Mouse (Mus musculus): ENCODE data around the gene Apom. TPM values are rescaled to one million over a fixed set of nuclear protein-coding genes. Genes with fewer than 3 reads are reported as not detected.

Apom gene
- polyA plus RNA-seq, 1 experiment = not detected

DNA sequence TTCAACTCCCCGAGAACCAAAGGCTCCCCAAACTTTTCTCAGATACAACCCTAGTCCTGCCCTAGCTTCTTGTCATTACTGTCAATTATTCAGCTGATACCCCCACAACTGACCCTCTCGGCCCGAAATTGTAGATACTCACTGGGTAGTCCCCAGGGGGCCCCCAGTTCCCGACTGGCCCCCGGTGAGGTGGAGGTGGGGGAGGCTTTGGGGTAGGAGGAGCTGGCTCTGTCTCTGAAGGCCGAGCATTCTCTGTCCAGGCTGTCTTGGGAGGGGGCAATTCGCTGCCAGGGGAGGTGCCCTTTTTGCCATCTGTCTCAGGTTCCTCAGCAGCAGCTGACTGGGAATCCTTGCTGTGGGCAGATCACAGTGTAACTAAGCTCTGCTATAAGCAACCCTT, 27.8 kb upstream of the Apom start:
- no peak for TF ChIP-seq CTCF (IDR thresholded peaks at IDR 0.05; ENCODE audit: borderline replicate concordance, insufficient read depth, low read length)
- Histone ChIP-seq H3K4me1 (ENCODE audit: control insufficient read depth, insufficient read depth, low read length) (no peaks in the 10 kb centered on the region), H3K4me3 (ENCODE audit: insufficient read depth, low read length) (no peak overlapping the region), H3K27ac (ENCODE audit: insufficient read depth, low read length) (no peak overlapping the region)

DNA sequence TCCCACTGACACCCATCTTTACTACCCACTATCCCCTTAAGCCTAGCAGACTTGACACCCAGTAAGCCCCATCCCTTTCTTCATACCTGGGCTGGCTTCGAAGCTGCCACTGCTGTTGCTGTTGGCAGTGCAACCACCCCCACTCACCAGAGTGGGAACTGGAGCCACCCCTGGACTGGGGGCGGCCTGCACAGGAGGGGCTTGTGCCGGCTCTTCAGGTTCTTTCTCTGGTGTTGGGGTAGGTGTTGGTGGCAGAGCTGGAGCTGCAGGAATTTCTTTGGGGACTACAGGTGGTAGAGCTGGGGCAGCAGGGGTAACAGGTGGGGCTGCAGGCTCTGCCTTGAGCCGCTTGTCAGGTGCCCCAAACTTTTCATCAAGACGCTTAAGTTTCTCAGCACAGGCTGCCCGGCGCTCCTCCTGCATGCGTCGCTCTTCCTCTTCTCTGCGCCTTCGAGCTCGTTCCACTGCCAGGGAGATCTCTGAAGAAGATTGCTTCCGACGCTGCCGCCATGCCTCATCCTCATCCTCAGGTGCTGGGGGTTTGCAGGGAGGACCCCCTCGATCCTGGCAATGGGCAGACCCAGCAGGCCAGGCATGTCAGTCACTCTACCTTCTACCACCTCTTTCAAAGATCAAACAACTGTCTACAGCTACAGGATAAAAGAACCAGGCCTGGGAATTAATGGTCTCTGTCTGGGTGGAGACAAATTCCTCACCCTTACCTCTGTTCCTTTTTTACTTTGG, 27.2 kb upstream of the Apom start:
- H3K4me3 ChIP-seq (ENCODE audit: insufficient read depth, low read length) = no peak overlapping the region
- no peak overlapping the region for H3K27ac ChIP-seq (ENCODE audit: insufficient read depth, low read length)
- H3K4me1 ChIP-seq (ENCODE audit: control insufficient read depth, insufficient read depth, low read length) = no peaks in the 10 kb centered on the region; the same call in 1 of the 2 replicates
- TF ChIP-seq POLR2A (IDR thresholded peaks at IDR 0.05; ENCODE audit: low read depth, low read length) = no peak

DNA sequence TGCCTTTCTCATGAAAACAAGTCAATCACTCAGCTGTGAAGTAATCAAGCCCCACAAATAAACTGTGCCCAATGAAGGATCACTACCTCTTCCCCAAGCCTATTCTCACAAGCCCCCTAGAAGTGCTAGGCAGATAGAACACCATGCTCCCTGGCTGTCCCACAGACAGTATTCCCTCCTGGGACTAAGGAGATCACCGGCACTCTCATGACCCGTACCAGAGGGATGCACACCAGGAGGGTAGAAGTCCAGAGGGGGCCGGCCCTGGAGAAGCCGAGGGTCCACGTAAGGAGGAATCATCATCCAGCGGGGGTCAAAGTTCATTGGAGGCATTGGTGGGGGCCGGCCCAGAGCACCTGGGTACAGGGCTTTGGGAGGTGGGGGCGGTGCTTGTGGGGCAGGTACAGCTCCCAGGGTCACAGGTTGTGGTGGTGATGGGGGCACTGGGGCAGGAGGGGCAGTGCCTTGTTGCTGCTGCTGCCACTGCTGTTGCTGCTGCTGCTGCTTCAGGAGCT, 25.9 kb upstream of the Apom start:
- Histone ChIP-seq H3K27ac (ENCODE audit: insufficient read depth, low read length) (no peak overlapping the region), H3K4me3 (ENCODE audit: insufficient read depth, low read length) (no peak overlapping the region), H3K4me1 (ENCODE audit: control insufficient read depth, insufficient read depth, low read length) (no peaks in the 10 kb centered on the region; the same call in 1 of the 2 replicates)
- no peak for TF ChIP-seq POLR2A (IDR thresholded peaks at IDR 0.05; ENCODE audit: low read depth, low read length)
- TF ChIP-seq CTCF (IDR thresholded peaks at IDR 0.05; ENCODE audit: borderline replicate concordance, insufficient read depth, low read length) = no peak

DNA sequence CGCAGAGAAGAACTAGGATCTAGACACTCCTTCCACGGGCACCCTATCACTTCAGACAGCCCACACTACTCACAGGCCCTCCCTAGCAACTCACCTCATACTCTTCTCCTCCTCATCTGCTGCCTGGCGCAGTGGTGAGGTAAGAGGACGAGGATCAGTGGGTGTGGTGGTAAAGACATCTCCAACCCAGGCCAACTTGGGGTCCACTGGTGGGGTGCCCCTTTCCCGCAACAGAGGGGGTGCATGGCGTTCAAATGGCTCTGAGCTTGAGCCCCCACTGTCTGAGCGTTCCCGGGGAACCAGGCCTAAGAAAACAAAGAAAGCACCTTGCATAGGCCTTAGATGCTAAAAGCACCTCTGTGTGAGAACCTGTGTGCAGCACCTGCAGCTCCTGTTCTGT, 25.4 kb upstream of the Apom start:
- no peak for TF ChIP-seq CTCF (IDR thresholded peaks at IDR 0.05; ENCODE audit: borderline replicate concordance, insufficient read depth, low read length)
- no peak for TF ChIP-seq POLR2A (IDR thresholded peaks at IDR 0.05; ENCODE audit: low read depth, low read length)
- no peaks in the 10 kb centered on the region; the same call in 1 of the 2 replicates for H3K4me1 ChIP-seq (ENCODE audit: control insufficient read depth, insufficient read depth, low read length)
- H3K4me3 ChIP-seq (ENCODE audit: insufficient read depth, low read length) = no peak overlapping the region
- no peak overlapping the region for H3K27ac ChIP-seq (ENCODE audit: insufficient read depth, low read length)

DNA sequence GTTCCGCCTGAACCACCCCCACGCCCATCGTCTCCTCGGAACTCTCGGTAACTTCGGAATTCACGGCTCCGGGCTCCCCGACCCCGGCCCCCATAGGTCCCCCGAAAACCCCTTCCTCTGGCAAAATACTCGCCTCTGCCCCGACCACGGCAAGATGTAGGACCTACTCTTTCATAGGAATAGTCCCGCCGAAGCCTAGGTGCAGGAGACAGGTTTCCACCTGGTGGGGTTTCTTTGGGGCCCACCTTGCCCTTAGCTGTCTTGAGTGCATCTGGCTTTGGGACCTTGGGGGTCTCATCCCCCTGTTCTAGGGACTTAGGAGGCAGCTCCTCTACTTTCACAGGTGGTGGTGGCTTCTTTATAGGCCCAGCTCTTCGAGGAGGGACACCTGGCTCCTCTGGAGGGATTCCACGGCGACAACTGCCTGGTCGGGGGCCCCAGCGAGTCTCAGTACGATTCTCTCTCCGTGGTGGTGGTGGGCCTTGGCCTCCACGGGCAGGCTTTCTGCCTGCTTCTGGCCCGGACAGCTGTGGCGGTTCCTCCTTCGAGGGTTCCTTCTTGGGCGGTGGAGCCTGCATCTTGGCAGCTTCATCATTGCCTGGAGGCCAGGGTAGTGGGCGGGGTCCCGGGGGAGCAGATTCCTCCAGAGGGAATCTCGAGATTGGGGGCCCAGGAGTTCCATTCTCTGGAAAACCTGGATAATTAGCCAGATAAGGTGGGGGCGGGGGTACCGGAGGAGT, 24.8 kb upstream of the Apom start:
- H3K27ac ChIP-seq (ENCODE audit: insufficient read depth, low read length) = no peak overlapping the region
- H3K4me3 ChIP-seq (ENCODE audit: insufficient read depth, low read length) = no peak overlapping the region
- no peak for TF ChIP-seq CTCF (IDR thresholded peaks at IDR 0.05; ENCODE audit: borderline replicate concordance, insufficient read depth, low read length)
- no peak for TF ChIP-seq POLR2A (IDR thresholded peaks at IDR 0.05; ENCODE audit: low read depth, low read length)

DNA sequence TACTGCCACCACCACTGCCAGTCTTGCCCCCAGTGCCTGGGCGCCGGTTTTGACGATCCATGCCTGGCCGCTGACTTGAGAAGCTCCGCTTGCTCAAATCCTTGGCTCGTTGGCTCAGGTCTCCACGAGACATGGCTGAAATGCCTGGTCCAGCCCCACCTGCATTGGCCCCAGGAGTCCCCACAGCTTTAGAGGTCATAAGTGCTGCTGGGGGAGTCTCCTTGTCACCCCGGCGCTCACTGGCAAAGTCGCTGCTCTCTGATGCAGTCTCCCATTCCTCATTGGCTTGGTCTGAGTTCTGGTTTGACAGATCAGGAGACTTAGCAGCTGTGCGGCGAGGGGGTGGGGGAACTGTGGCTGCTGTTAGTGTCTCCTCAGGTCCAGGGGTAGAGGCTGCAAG, 23.6 kb upstream of the Apom start:
- H3K27ac ChIP-seq (ENCODE audit: insufficient read depth, low read length) = no peak overlapping the region
- TF ChIP-seq POLR2A (IDR thresholded peaks at IDR 0.05; ENCODE audit: low read depth, low read length) = no peak
- no peak for TF ChIP-seq CTCF (IDR thresholded peaks at IDR 0.05; ENCODE audit: borderline replicate concordance, insufficient read depth, low read length)
- no peak overlapping the region for H3K4me3 ChIP-seq (ENCODE audit: insufficient read depth, low read length)
- no peaks in the 10 kb centered on the region; the same call in 1 of the 2 replicates for H3K4me1 ChIP-seq (ENCODE audit: control insufficient read depth, insufficient read depth, low read length)

More for the DNA sequence above, 24.8 kb upstream of the Apom start:
- H3K4me1 ChIP-seq (ENCODE audit: control insufficient read depth, insufficient read depth, low read length) = no peaks in the 10 kb centered on the region; the same call in 1 of the 2 replicates

DNA sequence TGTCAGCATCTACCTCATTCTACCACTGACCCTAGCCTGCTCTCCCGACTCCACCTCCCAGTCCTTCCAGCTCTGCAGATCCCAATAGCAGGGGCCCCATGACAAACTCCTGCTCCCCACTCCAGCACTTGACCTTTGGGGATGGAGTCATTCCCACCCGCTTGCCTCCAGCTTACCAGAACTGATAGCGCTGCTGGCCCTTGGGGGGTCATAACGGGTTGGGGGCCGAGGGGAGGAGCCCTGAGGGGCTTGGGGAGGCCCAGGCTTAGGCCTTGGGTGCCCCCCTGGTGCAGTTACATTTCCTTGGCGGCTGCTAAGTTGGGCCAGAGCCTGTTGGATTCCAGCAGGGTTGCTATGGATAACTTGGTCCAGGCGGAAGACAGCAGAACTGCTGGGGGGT, 22.8 kb upstream of the Apom start:
- Histone ChIP-seq H3K27ac (ENCODE audit: insufficient read depth, low read length) (no peak overlapping the region), H3K4me1 (ENCODE audit: control insufficient read depth, insufficient read depth, low read length) (no peaks in the 10 kb centered on the region; the same call in 1 of the 2 replicates), H3K4me3 (ENCODE audit: insufficient read depth, low read length) (no peak overlapping the region)
- TF ChIP-seq CTCF (IDR thresholded peaks at IDR 0.05; ENCODE audit: borderline replicate concordance, insufficient read depth, low read length) (no peak), POLR2A (IDR thresholded peaks at IDR 0.05; ENCODE audit: low read depth, low read length) (no peak)

DNA sequence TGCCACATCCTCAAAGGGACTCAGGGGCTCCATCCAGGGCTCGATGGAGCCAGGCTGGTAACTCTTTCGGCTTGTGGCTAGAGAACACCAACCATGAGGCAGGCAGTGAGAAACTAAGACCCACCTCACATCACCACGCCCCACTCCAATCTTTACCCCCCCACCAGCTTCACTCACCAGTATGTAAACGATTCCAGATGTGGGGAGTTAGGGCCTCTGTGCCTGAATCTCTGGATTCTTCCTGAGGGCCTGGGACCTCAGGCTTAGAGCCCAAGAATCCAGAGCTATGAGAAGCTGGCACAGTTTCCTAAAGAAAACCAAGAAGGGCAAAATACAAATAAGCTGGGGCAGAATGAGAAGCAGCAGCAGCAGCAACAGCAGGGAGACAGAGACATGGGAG, 22.1 kb upstream of the Apom start:
- no peak for TF ChIP-seq CTCF (IDR thresholded peaks at IDR 0.05; ENCODE audit: borderline replicate concordance, insufficient read depth, low read length)
- TF ChIP-seq POLR2A (IDR thresholded peaks at IDR 0.05; ENCODE audit: low read depth, low read length) = no peak
- H3K4me1 ChIP-seq (ENCODE audit: control insufficient read depth, insufficient read depth, low read length) = no peaks in the 10 kb centered on the region; the same call in 1 of the 2 replicates
- H3K4me3 ChIP-seq (ENCODE audit: insufficient read depth, low read length) = no peak overlapping the region
- no peak overlapping the region for H3K27ac ChIP-seq (ENCODE audit: insufficient read depth, low read length)

DNA sequence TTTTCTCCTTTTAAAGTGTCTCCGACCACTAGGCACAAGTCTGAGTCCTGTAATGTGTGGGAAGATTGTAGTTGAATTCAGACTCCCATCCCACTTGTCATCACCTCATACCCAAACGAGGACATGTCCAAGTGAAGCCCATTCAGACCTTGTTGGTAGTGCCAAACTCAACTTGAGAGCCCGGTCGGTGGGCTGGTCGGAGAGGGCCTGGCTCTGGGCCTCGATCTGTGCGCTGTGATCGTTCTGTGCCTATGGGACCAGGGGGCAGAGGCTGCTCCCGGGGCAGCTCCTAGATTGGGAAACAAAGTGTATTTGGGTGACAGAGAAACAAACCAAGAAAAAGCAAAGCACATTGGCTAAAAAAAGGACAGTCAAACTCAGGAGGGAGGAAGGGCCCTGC, 21.2 kb upstream of the Apom start:
- no peak overlapping the region for H3K4me3 ChIP-seq (ENCODE audit: insufficient read depth, low read length)
- no peak for TF ChIP-seq POLR2A (IDR thresholded peaks at IDR 0.05; ENCODE audit: low read depth, low read length)
- TF ChIP-seq CTCF (IDR thresholded peaks at IDR 0.05; ENCODE audit: borderline replicate concordance, insufficient read depth, low read length) = no peak
- H3K27ac ChIP-seq (ENCODE audit: insufficient read depth, low read length) = no peak overlapping the region
- no peaks in the 10 kb centered on the region; the same call in 1 of the 2 replicates for H3K4me1 ChIP-seq (ENCODE audit: control insufficient read depth, insufficient read depth, low read length)

DNA sequence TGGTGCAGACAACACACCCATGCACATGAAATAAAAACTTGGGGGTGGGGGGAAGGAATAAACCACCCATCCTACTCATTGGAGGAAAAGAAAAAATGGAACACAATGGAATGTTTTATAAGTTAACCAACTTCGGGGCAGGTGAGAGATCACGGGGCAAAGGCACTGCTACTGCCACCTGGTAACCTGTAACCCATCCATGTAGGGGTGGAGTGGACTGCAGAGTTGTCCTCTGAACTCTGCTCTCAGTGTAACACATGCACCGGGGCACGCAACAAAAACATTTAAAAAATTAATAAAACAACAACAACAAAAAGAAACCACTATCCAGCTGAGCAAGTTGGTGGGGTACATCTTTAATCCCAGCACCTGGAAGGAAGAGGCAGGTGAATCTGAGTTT, 20.3 kb upstream of the Apom start:
- Histone ChIP-seq H3K4me1 (ENCODE audit: control insufficient read depth, insufficient read depth, low read length) (no peaks in the 10 kb centered on the region; the same call in 1 of the 2 replicates), H3K4me3 (ENCODE audit: insufficient read depth, low read length) (no peak overlapping the region), H3K27ac (ENCODE audit: insufficient read depth, low read length) (no peak overlapping the region)
- TF ChIP-seq POLR2A (IDR thresholded peaks at IDR 0.05; ENCODE audit: low read depth, low read length) (no peak), CTCF (IDR thresholded peaks at IDR 0.05; ENCODE audit: borderline replicate concordance, insufficient read depth, low read length) (no peak)
